ENCODE assay signal across 33 mouse cellular contexts in genomic region chr19:24325692-24326091, GRCm38 (mm10). TPM values are rescaled to one million over a fixed set of nuclear protein-coding genes. Genes with fewer than 3 reads are reported as not detected.
A peak's percentile ranks its signal among the peaks of the same experiment; 100 is the strongest.
DNase-seq lines count a peak whose midpoint lies in the region; ATAC-seq and TF ChIP-seq lines count a peak whose summit lies in the region.
"Had no signal": no experiment of that assay in that cellular context is flagged by ENCODE, and none has a peak within 500 bp of the region (broad histone marks: within the 10 kb centered on the region; RNA-seq: fewer than 3 reads in every experiment).

No protein-coding gene starts in this region.

- TF ChIP-seq POLR2A in CH12.LX (IDR thresholded peaks at IDR 0.05; ENCODE audit: low read depth, low read length): no peak
- TF ChIP-seq POLR2A in myocyte (IDR thresholded peaks at IDR 0.05; ENCODE audit: insufficient read length, low read depth): no peak

- dilution Hi-C loops in CH12.LX (cut with MboI; ENCODE audit: extremely low pct_ligation_motif_present, extremely low pct_unique_long_range_greater_than_20kb, low sequenced_read_pairs): no loop called here

- peak; percentile 56 for TF ChIP-seq EP300 in CH12.LX (IDR thresholded peaks at IDR 0.05; ENCODE audit: low read length)

- TF ChIP-seq CTCF in layer of hippocampus, adult 2 months (conservative IDR thresholded peaks at IDR 0.05): no peak
- TF ChIP-seq CTCF in CH12.LX (conservative IDR thresholded peaks at IDR 0.05 in 1 of 2, IDR thresholded peaks at IDR 0.05 in 1 of 2; ENCODE audit: low read depth in 2 of 2, low read length in 2 of 2): no peak

- H3K4me3 ChIP-seq in layer of hippocampus, adult 2 months: no peak overlapping the region
- no peak overlapping the region for H3K4me3 ChIP-seq in CH12.LX (replicated peaks in 1 of 3; ENCODE audit: low read depth in 2 of 3, low read length in 2 of 3, poor library complexity in 1 of 3)
- no peak overlapping the region for H3K4me3 ChIP-seq in myocyte
- H3K4me3 ChIP-seq in hindbrain, embryonic 13.5 days: no peak overlapping the region
- H3K4me3 ChIP-seq: embryonic facial prominence, embryonic 10.5 days; embryonic facial prominence, embryonic 15.5 days; forebrain, embryonic 12.5 days; gastrocnemius, adult 2 months; heart, embryonic 13.5 days; hindbrain, embryonic 10.5 days; intestine, embryonic 15.5 days; limb, embryonic 12.5 days; liver, embryonic 15.5 days; midbrain, embryonic 10.5 days; midbrain, embryonic 15.5 days had no signal

- H3K79me2 ChIP-seq in CH12.LX (replicated peaks; ENCODE audit: control insufficient read depth, extremely low read depth, insufficient read depth, poor library complexity, severe bottlenecking) (no peaks in the 10 kb centered on the region), myocyte (ENCODE audit: control insufficient read depth, insufficient read depth) (no peaks in the 10 kb centered on the region)

- no peak for TF ChIP-seq RAD21 in CH12.LX (IDR thresholded peaks at IDR 0.05; ENCODE audit: low read depth, low read length)

- no peaks in the 10 kb centered on the region for H3K27me3 ChIP-seq in CH12.LX (replicated peaks)
- no peaks in the 10 kb centered on the region for H3K27me3 ChIP-seq in myocyte (ENCODE audit: control insufficient read depth, insufficient read depth, insufficient read length)
- 0 out of 2 replicates have a peak, but pooled peaks cover 8% of the 10 kb centered on the region for H3K27me3 ChIP-seq in hindbrain, embryonic 13.5 days
- H3K27me3 ChIP-seq: embryonic facial prominence, embryonic 15.5 days; forebrain, embryonic 12.5 days; heart, embryonic 13.5 days; intestine, embryonic 15.5 days; liver, embryonic 15.5 days; midbrain, embryonic 15.5 days had no signal

- DNase-seq in layer of hippocampus, adult 2 months (ENCODE audit: low spot score in 2 of 2): peak in 1 of 2 experiments; percentile 45
- DNase-seq in layer of hippocampus, adult 9-10 months (ENCODE audit: low spot score): no peak
- peak; percentile 24 to 35 for DNase-seq in right cerebral cortex, adult 2 months (ENCODE audit: low spot score in 2 of 2)
- no peak for DNase-seq in right cerebral cortex, postnatal 10 days (ENCODE audit: low spot score in 2 of 2)
- peak; percentile 75 for DNase-seq in CH12.LX (ENCODE audit: extremely low read depth)
- DNase-seq in thymus, postnatal 10 days (ENCODE audit: low spot score in 2 of 2): no peak
- DNase-seq: adrenal gland, postnatal 25 days; cerebellum, adult 2 months; cerebellum, postnatal 14 days; gastrocnemius, adult 2 months; gastrocnemius, postnatal 36 days; heart, postnatal 10 days; kidney, adult 2 months; kidney, postnatal 4 days; layer of hippocampus, adult 9-11 months; lung, embryonic 14.5 days; lung, postnatal 14 days; spleen, adult 18-20 months; thymus, adult 18-20 months had no signal

- H3K4me2 ChIP-seq in CH12.LX (ENCODE audit: insufficient read depth, low read depth, poor library complexity, severe bottlenecking) (no peak overlapping the region; the same call in 1 of the 2 replicates), myocyte (ENCODE audit: low read depth) (peak overlapping the region; percentile 2)
- no peak overlapping the region for H3K4me2 ChIP-seq in hindbrain, embryonic 13.5 days
- H3K4me2 ChIP-seq: embryonic facial prominence, embryonic 15.5 days; forebrain, embryonic 12.5 days; heart, embryonic 13.5 days; intestine, embryonic 15.5 days; limb, embryonic 12.5 days; liver, embryonic 15.5 days; lung, embryonic 14.5 days; midbrain, embryonic 15.5 days had no signal

- no peaks in the 10 kb centered on the region for H3K36me3 ChIP-seq in CH12.LX (replicated peaks in 1 of 2; ENCODE audit: control insufficient read depth in 1 of 2, insufficient read depth in 1 of 2, low read length in 1 of 2)
- no peaks in the 10 kb centered on the region for H3K36me3 ChIP-seq in myocyte (ENCODE audit: control insufficient read depth, insufficient read depth)
- H3K36me3 ChIP-seq in hindbrain, embryonic 13.5 days: no peaks in the 10 kb centered on the region
- H3K36me3 ChIP-seq: embryonic facial prominence, embryonic 10.5 days; embryonic facial prominence, embryonic 15.5 days; forebrain, embryonic 12.5 days; heart, embryonic 13.5 days; hindbrain, embryonic 10.5 days; intestine, embryonic 15.5 days; limb, embryonic 12.5 days; liver, embryonic 15.5 days; midbrain, embryonic 10.5 days; midbrain, embryonic 15.5 days had no signal

- 78% methylated on average over 6 of the region's 6 CpGs for WGBS in hindbrain, embryonic 13.5 days

- no peaks in the 10 kb centered on the region for H3K9me3 ChIP-seq in CH12.LX (replicated peaks; ENCODE audit: low read length)
- H3K9me3 ChIP-seq in hindbrain, embryonic 13.5 days: no peaks in the 10 kb centered on the region
- H3K9me3 ChIP-seq: embryonic facial prominence, embryonic 10.5 days; embryonic facial prominence, embryonic 15.5 days; forebrain, embryonic 12.5 days; heart, embryonic 13.5 days; hindbrain, embryonic 10.5 days; intestine, embryonic 15.5 days; limb, embryonic 12.5 days; liver, embryonic 15.5 days; midbrain, embryonic 10.5 days; midbrain, embryonic 15.5 days had no signal

- in situ Hi-C loops in CH12.LX (cut with MboI; ENCODE audit: low pct_ligation_motif_present, low pct_unique_long_range_greater_than_20kb, low sequenced_read_pairs): no loop called here

- H3K27ac ChIP-seq in layer of hippocampus, adult 2 months: peak overlapping the region; percentile 62; the same call in 1 of the 2 replicates
- H3K27ac ChIP-seq in CH12.LX (ENCODE audit: insufficient read depth, low read depth): no peak overlapping the region
- no peak overlapping the region for H3K27ac ChIP-seq in hindbrain, embryonic 13.5 days
- H3K27ac ChIP-seq: embryonic facial prominence, embryonic 10.5 days; embryonic facial prominence, embryonic 15.5 days; gastrocnemius, adult 2 months; heart, embryonic 13.5 days; hindbrain, embryonic 10.5 days; hindbrain, postnatal 0 days; intestine, embryonic 15.5 days; kidney, postnatal 0 days; limb, embryonic 12.5 days; liver, embryonic 15.5 days; midbrain, embryonic 10.5 days; midbrain, embryonic 15.5 days had no signal

- no peak for ATAC-seq in hindbrain, embryonic 13.5 days (ENCODE audit: low FRiP score)
- ATAC-seq: hindbrain, postnatal 0 days; intestine, embryonic 15.5 days had no signal

- H3K4me1 ChIP-seq in CH12.LX (ENCODE audit: control insufficient read depth in 1 of 2, insufficient read depth in 2 of 2): peaks cover 9 to 18% of the 10 kb centered on the region in 2 experiments
- peaks cover 13% of the 10 kb centered on the region for H3K4me1 ChIP-seq in hindbrain, embryonic 13.5 days (replicated peaks)
- H3K4me1 ChIP-seq: liver, embryonic 15.5 days had no signal

- no peak overlapping the region for H3K9ac ChIP-seq in CH12.LX (ENCODE audit: insufficient read depth, low read depth)
- no peak overlapping the region for H3K9ac ChIP-seq in hindbrain, embryonic 13.5 days
- H3K9ac ChIP-seq: embryonic facial prominence, embryonic 15.5 days; forebrain, embryonic 12.5 days; heart, embryonic 13.5 days; intestine, embryonic 15.5 days; limb, embryonic 12.5 days; liver, embryonic 15.5 days; lung, embryonic 14.5 days; midbrain, embryonic 15.5 days had no signal

- H3ac ChIP-seq in myocyte (ENCODE audit: control insufficient read depth, insufficient read length): no peak overlapping the region

TF ChIP-seq in CH12.LX, 34 proteins besides CTCF, POLR2A, EP300 and RAD21 (continues in another document):
- no peak for TF ChIP-seq ELF1 (IDR thresholded peaks at IDR 0.05; ENCODE audit: low read depth, low read length)
- TF ChIP-seq ZNF384 (IDR thresholded peaks at IDR 0.05; ENCODE audit: low read depth, low read length): no peak
- peak; percentile 11; the same call in 1 of the 2 replicates for TF ChIP-seq MAX (IDR thresholded peaks at IDR 0.05; ENCODE audit: low read length)
- no peak for TF ChIP-seq MAZ (IDR thresholded peaks at IDR 0.05; ENCODE audit: low read depth, low read length)
- TF ChIP-seq JUN (IDR thresholded peaks at IDR 0.05; ENCODE audit: insufficient read depth, low read depth, low read length): no peak
- TF ChIP-seq SMC3 (IDR thresholded peaks at IDR 0.05; ENCODE audit: low read depth, low read length): no peak
- no peak for TF ChIP-seq NELFE (IDR thresholded peaks at IDR 0.05; ENCODE audit: low read depth, low read length)
- TF ChIP-seq NRF1 (IDR thresholded peaks at IDR 0.05; ENCODE audit: low read depth, low read length): no peak
- TF ChIP-seq JUND (conservative IDR thresholded peaks at IDR 0.05; ENCODE audit: low read depth, low read length): peak; percentile 57; the same call in 1 of the 2 replicates
- peak; percentile 14; the same call in 1 of the 2 replicates for TF ChIP-seq SIN3A (IDR thresholded peaks at IDR 0.05; ENCODE audit: low read length)
- TF ChIP-seq MYC (IDR thresholded peaks at IDR 0.05; ENCODE audit: low read depth, low read length): 0 out of 2 replicates have a peak, but pooled peaks have one; percentile 33
- no peak for TF ChIP-seq USF2 (conservative IDR thresholded peaks at IDR 0.05; ENCODE audit: low read depth, low read length)

TF ChIP-seq in myocyte, 11 proteins besides CTCF, POLR2A, EP300 and RAD21:
- TF ChIP-seq E2F4 (IDR thresholded peaks at IDR 0.05; ENCODE audit: insufficient read depth): no peak
- TF ChIP-seq SRF (IDR thresholded peaks at IDR 0.05; ENCODE audit: control insufficient read depth, insufficient read length, low read depth): no peak
- TF ChIP-seq REST (IDR thresholded peaks at IDR 0.05; ENCODE audit: insufficient read depth, insufficient read length): no peak
- TF ChIP-seq USF1 (IDR thresholded peaks at IDR 0.05; ENCODE audit: low read depth): no peak
- no peak for TF ChIP-seq MAX (IDR thresholded peaks at IDR 0.05; ENCODE audit: low read depth)
- no peak for TF ChIP-seq TCF3 (IDR thresholded peaks at IDR 0.05; ENCODE audit: insufficient read length, low read depth)
- TF ChIP-seq CEBPB (IDR thresholded peaks at IDR 0.05; ENCODE audit: insufficient read depth, poor library complexity, severe bottlenecking): no peak
- no peak for TF ChIP-seq POLR2AphosphoS2 (IDR thresholded peaks at IDR 0.05; ENCODE audit: insufficient read length, low read depth)
- no peak for TF ChIP-seq MYOG (IDR thresholded peaks at IDR 0.05; ENCODE audit: control insufficient read depth in 1 of 3, insufficient read depth in 1 of 3, insufficient read length in 2 of 3, low read depth in 2 of 3)
- no peak for TF ChIP-seq MYOD1 (IDR thresholded peaks at IDR 0.05; ENCODE audit: control insufficient read depth in 1 of 3, insufficient read length in 2 of 3, low read depth in 2 of 3)
- TF ChIP-seq TCF12 (IDR thresholded peaks at IDR 0.05; ENCODE audit: insufficient read depth, poor library complexity, severe bottlenecking): no peak

RNA-seq across cellular contexts. Expression of gene Fxn, which starts 45.3 kb away (rescaled TPM):
- 1 to 10 TPM; 7.4 to 8.8 TPM for total RNA-seq in layer of hippocampus, adult 2 months (2021)
- total RNA-seq in CH12.LX (2012; rRNA removed): 25.8 and 25.9 TPM in 2 replicates
- 26.4 and 31.1 TPM in 2 replicates for total RNA-seq in CH12.LX (2014; rRNA removed)
- polyA plus RNA-seq in CH12.LX (2012; ENCODE audit: insufficient read length, low read depth): 34.6 and 39.2 TPM in 2 replicates
- polyA plus RNA-seq in myocyte (2012; fragmentation: generic; extraction: Trizol): 17.6 TPM
- 39.2 and 41.9 TPM in 2 replicates for polyA plus RNA-seq in hindbrain, embryonic 13.5 days (2015; fragmentation: Nextera tagmentation; extraction: Ambion mirVana)

Comparison
In these comparisons a context has a peak if more than half of its experiments do, and no peak if none do; other contexts are left out.
1. DNase-seq: peak in right cerebral cortex, adult 2 months (2 of 2) and CH12.LX (single experiment); none in layer of hippocampus, adult 9-10 months (single experiment), right cerebral cortex, postnatal 10 days (0 of 2) and thymus, postnatal 10 days (0 of 2).